Mouse (Mus musculus) spleen, postnatal 10 days (tissue): ENCODE results near the gene Pard3b.

ENCODE experiments used
- DNase-seq, 2 experiments: peaks; one replicate each; pipeline ENCODE4 v3.0.0; 2021 to 2022; ENCODE audit warnings: low spot score in 2 of 2

Pard3b gene

DNA sequence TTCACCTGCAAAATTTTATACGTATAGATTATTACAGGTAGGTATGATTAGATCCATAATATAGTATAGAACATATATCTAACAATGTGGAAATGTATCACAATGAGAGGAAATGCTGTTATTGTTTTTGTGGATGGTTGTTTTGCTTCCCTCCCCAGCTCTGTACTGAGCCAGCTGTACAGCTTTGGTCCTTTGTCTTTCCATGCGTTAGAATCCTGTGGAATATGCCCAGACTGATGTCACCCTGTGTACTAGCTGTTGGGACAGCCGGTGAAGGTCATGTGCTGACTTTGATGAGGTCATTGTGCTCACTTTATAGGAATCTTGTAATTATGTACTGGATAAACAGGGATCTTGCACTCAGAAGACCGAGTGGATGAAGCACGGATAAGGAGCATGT is 286.9 kb downstream of the Pard3b start:
- no peak for DNase-seq

DNA sequence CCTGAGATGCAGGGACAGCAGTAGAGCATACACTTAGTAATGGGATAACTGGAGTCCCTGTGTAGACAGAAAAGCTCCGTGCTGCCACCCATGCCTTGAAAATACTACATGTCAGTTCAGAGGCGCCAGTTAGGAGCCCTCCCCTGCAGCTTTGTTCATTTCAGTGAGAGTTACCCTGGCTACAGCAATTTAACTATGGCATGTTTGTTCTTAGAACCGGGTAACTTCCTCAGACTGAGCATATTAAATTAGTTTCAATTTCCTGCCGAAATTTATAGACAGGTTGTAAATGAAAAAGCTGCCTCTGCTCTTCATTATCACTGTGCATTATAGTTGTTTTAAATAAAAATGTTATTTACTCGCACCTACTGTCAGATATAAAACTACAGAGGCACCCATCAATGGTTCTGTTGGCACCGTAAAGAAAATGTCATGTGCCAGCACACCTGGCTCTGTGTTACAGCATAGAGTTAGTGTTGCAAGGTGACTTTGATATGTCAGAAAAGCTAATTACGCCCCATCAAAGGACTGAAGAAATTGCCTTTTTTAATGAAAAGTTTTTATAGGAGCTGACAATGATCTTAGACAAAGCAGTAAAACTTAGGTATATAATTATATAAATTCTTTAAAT is 289.6 kb downstream of the Pard3b start:
- DNase-seq: no peak

DNA sequence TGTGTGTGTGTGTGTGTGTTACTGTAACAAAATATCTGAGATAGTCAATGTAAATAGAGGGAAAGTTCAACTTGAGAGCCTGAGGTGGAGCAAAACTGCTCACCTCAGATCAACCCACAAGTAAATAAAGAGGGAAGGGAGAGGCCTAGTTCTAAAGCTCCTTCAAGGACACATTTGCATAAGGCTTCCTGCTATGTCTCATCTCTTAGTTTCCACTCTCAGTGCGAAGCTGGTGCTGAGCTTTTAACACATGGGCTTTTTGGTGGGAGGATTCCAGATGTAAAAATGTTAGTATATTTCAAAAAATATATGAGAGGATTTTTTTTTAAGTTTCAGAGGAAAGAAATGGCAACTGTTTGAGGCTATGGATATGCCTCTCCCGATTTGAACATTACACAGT is 294.9 kb downstream of the Pard3b start:
- no peak for DNase-seq

DNA sequence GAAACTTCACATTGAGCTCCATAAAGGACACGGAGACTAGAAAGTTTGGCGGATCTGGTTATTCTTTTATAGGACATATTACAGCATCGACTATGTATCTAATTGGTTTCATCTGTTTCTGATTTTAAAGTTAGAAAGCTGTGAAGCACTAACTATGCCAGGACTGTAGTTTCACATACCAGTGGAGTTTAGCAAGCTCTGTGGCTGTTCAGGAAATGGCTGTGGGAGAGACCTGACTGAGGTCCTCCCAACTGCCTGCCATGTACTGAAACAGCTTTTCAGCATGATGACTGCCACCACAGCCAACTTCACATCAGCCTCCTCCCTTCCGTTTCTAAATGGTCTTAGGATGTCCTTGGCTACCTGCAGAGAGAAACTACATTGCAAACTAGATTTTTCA is 296.1 kb downstream of the Pard3b start:
- DNase-seq: no peak

DNA sequence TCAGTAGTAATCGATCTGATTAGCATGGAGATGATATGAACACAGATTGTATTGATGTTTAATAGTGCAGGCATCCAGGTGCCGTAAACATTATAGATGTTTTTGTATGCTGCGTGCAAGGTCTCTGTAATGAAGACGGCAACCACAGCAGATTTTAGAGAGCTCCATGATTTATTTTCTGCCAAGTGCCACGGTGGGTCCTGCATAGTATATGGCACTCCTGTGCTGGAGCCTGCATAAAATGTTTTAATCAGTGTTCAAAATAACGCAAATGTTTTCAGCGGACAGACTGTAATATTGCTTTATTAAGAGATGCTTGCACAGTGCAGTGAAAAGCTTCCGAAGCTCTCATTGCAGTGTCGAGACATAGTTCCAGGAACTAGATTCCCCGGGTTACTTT is 301.3 kb downstream of the Pard3b start:
- DNase-seq: no peak

DNA sequence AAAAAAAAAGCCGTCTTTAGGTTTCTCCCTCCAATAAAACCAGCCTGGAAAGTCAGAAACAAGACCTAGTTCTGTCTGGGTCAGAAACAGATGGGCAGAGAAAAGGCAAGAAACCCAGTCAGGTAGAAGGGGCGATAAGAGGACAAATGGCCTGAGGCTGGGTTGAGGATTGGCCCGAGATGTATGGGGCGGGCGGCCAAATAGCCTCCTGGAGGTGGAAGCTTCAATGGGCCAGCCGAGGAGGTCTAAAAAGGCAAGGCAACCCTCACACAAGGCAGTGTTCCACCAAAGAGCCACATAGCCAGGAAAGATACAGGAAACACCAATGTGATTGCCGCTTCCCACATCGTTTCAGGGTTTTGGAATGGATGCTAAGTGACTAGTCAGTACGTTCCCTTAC is 322.9 kb downstream of the Pard3b start:
- DNase-seq: no peak

DNA sequence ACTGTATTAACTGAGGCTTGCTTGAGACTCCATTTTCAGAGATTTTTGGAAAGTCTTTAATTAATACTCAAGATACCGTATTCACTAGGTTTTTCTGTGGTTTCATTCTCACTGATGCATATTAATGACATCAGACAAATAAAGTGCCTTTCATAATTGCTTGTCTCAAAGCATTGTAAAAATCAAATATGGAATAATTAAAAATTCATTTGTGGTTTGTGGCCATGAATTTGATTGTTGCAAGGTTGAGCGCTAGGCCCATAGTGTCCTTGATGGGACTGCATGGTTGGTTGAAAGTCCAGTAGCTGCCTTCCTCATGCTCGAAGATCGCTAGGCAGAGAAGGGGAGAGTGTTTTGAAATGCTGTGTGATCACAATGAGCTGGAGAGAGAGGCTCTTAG is 323.9 kb downstream of the Pard3b start:
- no peak for DNase-seq

DNA sequence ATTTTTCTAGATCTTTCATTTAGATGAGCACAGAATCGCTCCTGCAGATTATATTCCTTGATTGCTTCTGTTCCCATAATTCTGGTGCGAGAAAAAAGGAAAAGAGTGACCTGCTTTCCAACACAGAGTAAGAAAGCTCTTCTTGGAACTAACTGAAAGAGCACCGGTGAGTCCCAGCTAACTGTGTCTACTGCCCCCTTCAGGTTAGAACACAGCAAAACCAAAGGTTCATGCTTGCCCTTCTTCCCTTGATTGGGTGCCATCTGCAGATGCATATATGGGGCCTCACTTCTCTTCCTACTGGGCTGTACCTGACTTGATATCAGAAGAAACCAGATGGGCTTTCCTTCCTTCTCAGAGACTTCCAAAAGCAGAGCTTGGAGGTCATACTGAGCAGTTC is 328.5 kb downstream of the Pard3b start:
- no peak for DNase-seq

DNA sequence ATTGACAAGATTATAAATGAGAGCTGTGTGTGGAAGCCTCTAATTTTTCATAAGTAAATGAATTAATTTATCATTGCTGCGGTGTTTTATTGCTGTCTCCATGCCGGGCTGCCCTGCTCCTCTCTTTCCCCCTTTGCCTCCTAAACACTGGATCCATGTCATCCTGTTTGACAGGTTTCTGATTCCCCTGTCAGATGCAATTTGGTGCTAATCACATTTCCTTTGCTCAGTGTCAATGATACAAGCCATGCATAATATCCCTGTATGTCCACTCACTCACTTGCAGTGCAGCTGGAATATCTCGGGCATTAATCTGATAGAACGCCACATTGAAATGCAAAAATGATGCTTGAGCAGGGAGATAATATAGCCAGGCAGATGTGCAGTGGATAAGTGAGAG is 329.2 kb downstream of the Pard3b start:
- DNase-seq: no peak

DNA sequence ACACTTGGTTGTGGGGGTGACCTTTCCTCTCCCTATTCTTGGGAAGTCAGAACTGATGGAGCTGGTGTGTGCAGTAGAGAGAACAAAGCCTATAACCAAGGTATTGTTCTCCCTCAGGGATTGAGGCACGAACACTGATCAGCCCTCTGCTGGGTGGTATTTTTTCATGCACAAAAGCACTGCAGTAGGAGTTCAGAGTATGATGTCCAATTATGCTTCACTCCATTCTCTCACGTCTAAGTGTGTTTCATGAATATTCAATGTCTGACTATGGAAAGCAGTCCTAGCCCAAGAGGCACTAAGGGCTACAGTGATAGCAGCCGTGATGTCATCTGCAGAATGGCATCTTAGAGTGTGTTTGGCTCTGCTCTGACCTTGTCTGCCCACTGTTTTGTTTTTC is 359.1 kb downstream of the Pard3b start:
- DNase-seq: no peak

DNA sequence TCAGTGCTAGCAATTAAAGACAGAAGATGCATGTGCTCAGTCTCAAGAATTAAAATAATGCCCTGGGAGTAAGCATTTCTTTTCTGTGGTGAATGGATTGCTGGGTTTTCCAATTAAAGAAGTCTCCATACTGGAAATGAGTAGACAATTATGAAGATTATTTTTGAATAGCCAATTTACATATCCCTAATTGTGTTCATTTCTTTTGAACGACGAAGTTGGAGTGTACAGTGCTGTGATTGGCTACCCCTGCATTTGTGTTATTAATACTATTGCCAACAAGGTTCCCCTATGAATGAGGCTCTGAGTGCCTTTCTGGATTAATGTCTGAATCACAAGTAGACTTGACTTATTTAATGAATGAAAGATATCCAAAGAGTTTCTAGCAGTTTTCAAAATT is 370.2 kb downstream of the Pard3b start:
- no peak for DNase-seq

DNA sequence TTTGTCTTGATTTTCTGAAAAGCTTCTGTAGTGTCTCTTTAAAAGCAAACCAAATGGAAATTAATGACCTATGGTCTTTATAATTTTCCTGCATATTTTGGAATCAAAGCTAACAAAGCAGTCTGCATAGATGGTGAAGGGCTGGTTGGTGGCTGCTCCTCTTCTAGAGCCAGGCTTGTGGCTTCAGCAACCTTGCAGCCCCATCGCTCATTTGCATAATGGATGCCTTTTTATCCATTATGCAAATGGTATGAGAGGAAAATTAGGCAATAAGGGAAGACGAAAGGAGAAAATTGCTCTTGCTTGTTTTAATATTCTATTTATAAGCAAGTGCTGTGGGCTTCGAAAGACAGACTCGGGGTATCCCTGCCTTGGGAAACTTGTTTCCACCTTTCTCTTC is 373.1 kb downstream of the Pard3b start:
- no peak for DNase-seq

DNA sequence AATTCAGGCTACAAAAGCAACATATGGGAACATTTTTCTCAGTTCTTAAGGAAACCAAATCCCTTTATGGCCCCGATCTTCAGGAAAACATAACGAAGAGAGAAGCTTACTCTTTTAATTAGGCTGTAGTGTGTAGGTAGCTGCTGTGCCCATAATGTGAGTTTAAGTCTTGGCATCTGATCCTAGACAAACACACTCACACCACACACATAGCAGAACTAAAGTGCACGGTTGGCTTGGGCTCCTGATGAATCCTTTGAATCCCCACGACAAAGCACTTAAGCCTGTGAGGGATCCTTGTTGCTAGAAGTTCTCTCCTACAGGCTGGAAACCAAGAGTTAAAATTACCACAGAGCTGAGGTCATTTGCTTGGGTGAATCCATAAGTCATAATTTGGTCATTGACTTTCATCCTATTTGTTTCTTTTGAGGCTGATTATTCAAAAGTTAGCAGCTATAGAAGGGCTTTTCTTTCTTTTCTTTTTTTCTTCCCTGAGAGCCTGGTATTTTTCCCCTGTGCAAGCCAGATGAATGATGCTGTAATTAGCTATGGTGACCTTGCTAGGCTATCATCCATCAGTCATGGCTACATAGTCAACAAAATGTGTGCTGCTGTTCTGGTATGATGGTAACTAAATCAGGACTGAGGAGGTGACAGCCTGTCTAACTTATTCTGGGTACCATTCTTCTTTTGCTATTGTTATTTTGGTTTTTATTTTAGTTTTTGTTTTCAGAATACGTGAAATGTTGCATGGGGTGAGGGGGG is 378.1 kb downstream of the Pard3b start:
- no peak for DNase-seq

DNA sequence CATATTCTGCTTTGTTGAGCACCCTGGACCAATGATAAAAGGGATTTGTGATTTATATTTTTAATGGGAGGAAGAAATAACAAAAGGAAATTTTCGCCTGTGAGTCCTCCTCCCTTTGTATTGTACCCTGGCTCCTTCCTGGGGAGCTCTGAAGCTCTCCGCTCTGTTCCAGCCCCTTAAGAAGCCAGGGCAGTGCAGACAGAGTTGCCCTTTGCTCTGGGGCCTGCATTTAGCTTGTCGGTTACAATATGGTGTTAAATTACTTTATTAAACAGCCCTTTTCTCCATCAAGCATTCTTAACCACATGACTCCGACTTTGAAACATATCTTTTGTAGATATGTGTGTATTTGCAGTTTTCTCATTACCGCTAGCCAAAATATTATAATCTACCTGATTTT is 379.7 kb downstream of the Pard3b start:
- no peak for DNase-seq

DNA sequence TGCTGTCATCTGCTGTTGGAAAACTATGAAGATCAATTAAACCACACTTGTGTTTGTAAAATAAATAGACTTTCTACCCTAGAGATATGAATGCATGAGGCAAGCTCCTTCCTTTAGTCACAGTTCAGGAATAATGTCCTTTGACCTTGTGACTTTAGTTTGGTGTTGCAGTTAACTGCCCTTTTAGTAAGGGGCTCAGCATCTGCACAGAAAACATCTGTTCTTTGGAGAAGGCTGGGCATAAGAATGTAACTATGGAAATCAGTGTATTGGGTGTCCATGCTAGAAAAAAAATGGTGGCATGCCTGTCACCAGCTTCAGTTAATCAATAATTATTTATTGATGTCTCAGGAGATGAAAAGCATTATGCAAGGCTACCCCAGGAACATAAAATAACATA is 381.1 kb downstream of the Pard3b start:
- DNase-seq: no peak

DNA sequence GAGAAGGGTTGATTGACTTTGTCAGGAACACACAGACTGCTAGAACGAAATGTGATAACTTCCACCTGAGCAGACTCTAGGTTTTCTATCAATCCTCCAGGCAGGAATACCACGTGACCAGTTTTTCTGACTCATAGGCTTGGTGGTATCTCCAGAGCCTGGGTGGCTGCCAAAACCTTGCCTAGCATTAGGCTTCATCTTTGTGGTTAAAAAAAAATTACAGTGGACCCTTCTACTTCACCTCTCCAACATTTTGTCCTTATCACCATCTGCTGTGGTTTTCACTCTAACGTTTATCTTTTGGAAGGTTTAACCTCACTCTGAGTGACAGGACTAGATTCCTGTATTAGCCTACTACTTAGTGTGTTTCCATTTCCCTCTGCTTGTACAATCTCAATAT is 403.1 kb downstream of the Pard3b start:
- DNase-seq: no peak

DNA sequence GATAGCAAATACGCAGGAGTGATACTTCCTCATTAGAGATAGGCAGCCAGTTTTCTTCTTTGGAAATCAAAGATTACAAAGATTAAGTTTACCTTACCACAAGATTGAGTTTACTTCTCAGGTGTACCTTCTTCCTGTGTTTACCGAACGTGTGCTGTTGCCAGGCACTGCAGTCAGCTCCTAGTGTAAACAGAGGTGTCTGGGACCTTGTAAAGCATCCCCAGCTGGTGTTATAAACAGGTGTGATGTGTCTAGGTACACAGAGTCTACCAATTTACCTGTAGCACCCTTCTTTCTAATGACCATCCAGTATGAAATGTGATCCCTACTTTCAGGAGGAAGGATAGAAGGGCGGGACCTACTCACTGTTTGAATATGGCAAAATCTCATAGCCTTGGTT is 410.0 kb downstream of the Pard3b start:
- no peak for DNase-seq

DNA sequence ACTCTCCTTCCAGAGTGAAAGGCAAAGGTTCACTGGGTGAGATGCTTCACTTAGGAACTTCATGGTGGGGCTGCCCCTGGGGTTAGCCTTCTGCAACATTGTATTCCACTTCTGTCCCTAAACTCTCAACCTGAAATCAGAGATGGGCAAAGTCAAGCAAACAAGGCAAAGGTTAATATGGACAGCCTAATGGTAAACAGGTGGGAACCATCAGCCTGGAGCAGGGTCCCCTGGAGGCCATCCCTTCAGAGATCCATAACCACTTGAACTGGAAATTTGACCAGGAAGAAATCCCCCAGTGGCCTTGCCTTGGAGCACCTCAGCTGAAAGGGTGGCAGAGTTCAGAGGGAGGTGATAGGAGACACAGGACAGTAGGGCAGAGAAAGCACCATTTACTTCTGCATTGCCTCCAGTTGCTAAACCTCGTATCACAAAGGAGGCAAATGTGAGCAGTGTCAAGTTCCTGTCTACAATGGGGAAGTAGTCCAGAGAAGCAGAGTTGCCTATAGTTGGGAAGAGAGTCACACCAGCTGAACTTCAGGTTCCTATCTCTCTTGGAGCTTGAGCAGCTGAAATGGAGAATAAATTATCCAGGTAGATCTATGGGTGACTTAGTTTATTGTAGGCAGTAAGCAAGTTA is 412.7 kb downstream of the Pard3b start:
- DNase-seq: no peak

DNA sequence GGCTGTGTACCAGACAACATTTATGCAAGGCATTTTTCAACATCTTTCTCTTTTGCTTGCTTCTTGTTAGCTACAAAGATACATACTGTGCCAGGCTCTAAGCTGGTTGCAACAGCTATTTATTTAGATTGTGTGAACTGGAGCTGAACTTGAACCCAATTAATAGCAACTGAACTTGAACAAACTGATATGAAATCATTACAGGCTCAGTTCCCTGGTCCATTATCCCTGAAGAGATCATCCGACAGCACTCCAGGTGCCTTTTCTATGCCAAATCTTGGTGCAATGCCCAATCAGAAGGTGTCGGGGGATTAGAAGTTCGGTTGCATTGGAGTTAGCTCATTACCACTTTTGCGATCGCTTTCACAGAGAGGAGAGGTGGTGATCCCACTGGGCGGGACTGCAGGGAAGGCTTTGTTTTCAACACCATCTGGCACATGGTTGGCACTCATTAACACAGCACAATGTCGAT is 414.6 kb downstream of the Pard3b start:
- DNase-seq: no peak

DNA sequence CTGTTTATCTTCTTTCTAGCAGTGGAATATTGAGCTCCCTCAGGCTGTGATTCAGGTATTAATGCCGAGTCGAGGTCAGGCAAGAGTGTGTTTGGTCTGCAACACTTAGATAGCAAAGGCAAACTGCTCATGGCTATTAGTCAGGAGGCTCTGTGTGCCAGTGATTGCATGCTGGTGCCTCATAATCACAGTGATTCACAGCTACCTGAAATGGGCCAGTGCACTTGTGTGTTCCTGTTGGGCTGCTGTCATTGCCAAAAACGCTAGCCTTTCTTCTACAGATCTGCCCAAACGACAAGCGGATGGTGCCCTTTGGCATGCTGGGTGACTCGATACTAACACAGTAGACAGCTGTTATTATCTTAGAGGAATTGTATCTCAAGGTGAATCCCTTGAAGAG is 416.7 kb downstream of the Pard3b start:
- DNase-seq: no peak

DNA sequence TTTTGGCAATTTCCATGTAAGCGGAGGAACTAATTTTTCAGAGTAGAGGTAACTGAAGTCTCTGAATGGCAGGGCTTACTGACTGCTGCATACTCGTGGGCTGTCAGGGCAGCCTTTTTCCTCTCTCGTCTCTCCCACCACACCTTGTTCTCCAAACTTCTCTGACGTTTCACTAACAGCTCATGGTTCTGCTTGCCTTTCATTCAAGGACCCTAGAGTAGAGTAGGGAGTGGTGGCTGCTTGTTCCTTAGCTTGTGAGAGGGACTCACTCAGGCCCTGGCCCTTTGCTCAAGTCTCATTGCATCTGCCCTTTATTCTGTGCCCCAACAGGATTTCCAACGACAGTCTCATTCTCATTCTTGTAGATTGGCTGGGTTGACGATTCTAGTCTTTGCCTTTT is 432.0 kb downstream of the Pard3b start:
- no peak for DNase-seq

DNA sequence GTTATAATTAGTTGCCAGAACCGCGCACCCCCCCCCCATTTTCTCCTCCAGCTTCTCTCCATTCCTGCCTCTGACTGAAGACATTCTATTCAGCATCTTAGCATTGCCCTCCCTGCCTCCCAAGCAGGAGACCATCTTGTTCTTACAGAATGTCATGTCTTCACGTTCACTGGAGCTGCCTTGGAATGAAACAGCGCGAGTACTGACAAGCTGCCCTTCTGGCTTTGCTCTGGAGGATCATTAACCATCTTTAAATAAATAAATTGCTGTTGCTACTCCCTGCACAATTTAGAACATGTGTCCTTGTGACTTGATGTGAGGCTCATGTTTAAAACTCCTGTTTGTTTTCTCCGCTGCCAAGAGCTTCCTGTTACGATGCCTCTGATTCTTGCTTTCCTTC is 432.5 kb downstream of the Pard3b start:
- DNase-seq: no peak

DNA sequence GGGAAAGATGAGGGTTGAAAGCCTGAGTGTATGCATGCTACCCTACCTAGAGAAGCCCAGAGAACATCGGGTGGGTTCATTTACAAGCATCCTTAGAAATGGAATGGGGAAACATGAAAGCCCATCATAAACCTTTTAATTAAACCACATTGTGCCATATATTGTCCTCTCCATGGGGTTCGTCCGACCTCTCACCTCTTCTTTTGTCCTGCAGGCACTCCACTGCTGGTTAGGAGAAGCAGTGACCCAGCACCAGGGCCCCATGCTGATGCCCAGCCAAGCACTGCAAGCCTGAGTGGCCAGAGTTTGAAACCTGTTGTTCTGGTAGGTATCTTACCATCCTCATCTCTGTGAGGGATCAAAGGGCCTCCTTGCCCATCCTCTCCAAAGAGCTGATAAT is 437.5 kb downstream of the Pard3b start:
- no peak for DNase-seq
